Mouse (Mus musculus) heart, postnatal 36 days (tissue): ENCODE measurements around the gene Pias4. TPM values are rescaled to one million over a fixed set of nuclear protein-coding genes. Genes with fewer than 3 reads are reported as not detected.

Experiments used
- DNase-seq, 2 experiments: peaks; one replicate each; pipeline ENCODE4 v3.0.0; 2021 to 2022
- intact Hi-C: fragments of 180-260 bp; cut with DNase I; formaldehyde crosslinking; loops from one replicate; pipeline ENCODE4 v1.15.1; 2025
- total RNA-seq, 2 experiments: library from RNA; stranded (reverse); gene quantifications; 2 replicates each; pipeline ENCODE4 v1.2.3; 2021

Pias4 gene
- total RNA-seq, 2 experiments from 2014 or later, result 14.0 to 17.1 TPM

GRCm38 (mm10) chr10:81142551-81142981 is 25.2 kb downstream of the Pias4 start:
- no peak for DNase-seq
- intact Hi-C loops, result no loop called here

- no peak for DNase-seq
Measured at GRCm38 (mm10) chr10:81141455-81142210, 26.1 kb downstream of the Pias4 start.

GRCm38 (mm10) chr10:81140717-81141454 is 26.8 kb downstream of the Pias4 start:
- intact Hi-C loops, result no loop called here
- peak; percentile 39 to 58 for DNase-seq

More at GRCm38 (mm10) chr10:81141455-81142210, 26.1 kb downstream of the Pias4 start:
- intact Hi-C loops, result no loop called here

- intact Hi-C loops, result no loop called here
- no peak for DNase-seq
Measured at GRCm38 (mm10) chr10:81140005-81140404, 27.7 kb downstream of the Pias4 start.

GRCm38 (mm10) chr10:81139529-81139846 is 28.2 kb downstream of the Pias4 start:
- intact Hi-C loops, result loop anchor here (5.0 kb wide), 1 partner anchor 38 kb away; the partner anchor contains the start of gene Eef2
- no peak for DNase-seq

GRCm38 (mm10) chr10:81138821-81139528 is 28.7 kb downstream of the Pias4 start:
- intact Hi-C loops, result loop anchor here (5.0 kb wide), 1 partner anchor 38 kb away; the partner anchor contains the start of gene Eef2

GRCm38 (mm10) chr10:81138131-81138782 is 29.5 kb downstream of the Pias4 start:
- peak; percentile 40 to 46 for DNase-seq
- intact Hi-C loops, result loop anchor here (5.0 kb wide), 1 partner anchor 39 kb away; the partner anchor contains the start of gene Eef2

More at GRCm38 (mm10) chr10:81138821-81139528, 28.7 kb downstream of the Pias4 start:
- no peak for DNase-seq

- intact Hi-C loops, result loop anchor here (5.0 kb wide), 1 partner anchor 40 kb away; the partner anchor contains the start of gene Eef2
- peak; percentile 100 for DNase-seq
Measured at GRCm38 (mm10) chr10:81137252-81138130, 30.2 kb downstream of the Pias4 start.

- intact Hi-C loops, result loop anchor here (5.0 kb wide), 1 partner anchor 41 kb away; the partner anchor contains the start of gene Eef2
- peak; percentile 72 to 86 for DNase-seq
Measured at GRCm38 (mm10) chr10:81136706-81137231, 31.0 kb downstream of the Pias4 start.

- intact Hi-C loops, result loop anchor here (5.0 kb wide), 1 partner anchor 41 kb away; the partner anchor contains the start of gene Eef2
- DNase-seq, result peak; percentile 81 to 84
Measured at GRCm38 (mm10) chr10:81135831-81136705, 31.7 kb downstream of the Pias4 start.

- DNase-seq, result peak in 1 of 2 experiments; percentile 61
- intact Hi-C loops, result loop anchor here (5.0 kb wide), 1 partner anchor 42 kb away; the partner anchor contains the start of gene Eef2
Measured at GRCm38 (mm10) chr10:81134966-81135681, 32.6 kb downstream of the Pias4 start, which contains the start of gene Zbtb7a. Zbtb7a (plus strand) TSS chr10:81135220.

GRCm38 (mm10) chr10:81134181-81134587 is 33.5 kb downstream of the Pias4 start:
- DNase-seq, result peak; percentile 74 to 76
- intact Hi-C loops, result no loop called here

- intact Hi-C loops, result no loop called here
- DNase-seq, result no peak
Measured at GRCm38 (mm10) chr10:81123500-81123899, 44.2 kb downstream of the Pias4 start.

GRCm38 (mm10) chr10:81122889-81123288 is 44.8 kb downstream of the Pias4 start:
- intact Hi-C loops, result no loop called here

GRCm38 (mm10) chr10:81120650-81121049 is 47.1 kb downstream of the Pias4 start:
- no peak for DNase-seq
- intact Hi-C loops, result no loop called here

More at GRCm38 (mm10) chr10:81122889-81123288, 44.8 kb downstream of the Pias4 start:
- no peak for DNase-seq

- intact Hi-C loops, result no loop called here
- DNase-seq, result no peak
Measured at GRCm38 (mm10) chr10:81119625-81120024, 48.1 kb downstream of the Pias4 start.

- intact Hi-C loops, result no loop called here
- no peak for DNase-seq
Measured at GRCm38 (mm10) chr10:81112946-81113345, 54.8 kb downstream of the Pias4 start.
